Mouse (Mus musculus) forebrain, embryonic 16.5 days (tissue): Measurements from ENCODE around the gene Klhdc8b. TPM values are rescaled to one million over a fixed set of nuclear protein-coding genes. Genes with fewer than 3 reads are reported as not detected.

Experiments used
- ATAC-seq: fragments of 200-750 bp; cut with Nextera tagmentation; 2 replicates; pipeline ENCODE4 v1.8.0; 2017; ENCODE audit warnings: mild to moderate bottlenecking, moderate library complexity
- H3K27ac ChIP-seq: fragments of 300-500 bp; sonication (generic); 2 replicates; pipeline ENCODE4 v1.5.1; 2014; ENCODE audit warnings: low read length, control low read depth
- H3K27me3 ChIP-seq: fragments of 300-500 bp; sonication (generic); replicated peaks from 2 replicates; pipeline ENCODE4 v1.6.1; 2014; ENCODE audit warnings: low read length; ENCODE audit not compliant: control insufficient read depth, insufficient read depth
- H3K36me3 ChIP-seq: fragments of 300-500 bp; sonication (generic); 2 replicates; pipeline ENCODE4 v1.6.1; 2014; ENCODE audit not compliant: control insufficient read depth, insufficient read depth
- H3K4me1 ChIP-seq: fragments of 300-500 bp; sonication (generic); replicated peaks from 2 replicates; pipeline ENCODE4 v1.6.1; 2014; ENCODE audit warnings: low read length; ENCODE audit not compliant: control insufficient read depth, insufficient read depth
- H3K4me2 ChIP-seq: fragments of 300-500 bp; sonication (generic); 2 replicates; pipeline ENCODE4 v1.6.1; 2014; ENCODE audit warnings: mild to moderate bottlenecking, low read length, control low read depth
- H3K4me3 ChIP-seq: fragments of 300-500 bp; sonication (generic); replicated peaks from 2 replicates; pipeline ENCODE4 v1.5.1; 2014; ENCODE audit warnings: mild to moderate bottlenecking, low read length, control low read depth
- H3K9ac ChIP-seq: fragments of 300-500 bp; sonication (generic); replicated peaks from 2 replicates; pipeline ENCODE4 v1.6.1; 2014; ENCODE audit warnings: low read depth, low read length, control low read depth
- H3K9me3 ChIP-seq: fragments of 300-500 bp; sonication (generic); 2 replicates; pipeline ENCODE4 v1.6.1; 2016; ENCODE audit warnings: low read length; ENCODE audit not compliant: control insufficient read depth
- WGBS: fragments of 180-500 bp; shearing (Covaris S2); extraction: QIAGEN DNeasy Blood & Tissue Kit; methylation state at CpG from one replicate; pipeline ENCODE4 v1.1.7; 2014; 5-methylcytosine and 5-hydroxymethylcytosine counted together
- polyA plus RNA-seq: library from polyadenylated mRNA; unstranded; fragments of >200 nt; fragmentation: Nextera tagmentation; extraction: Ambion mirVana; gene quantifications from 2 replicates; pipeline ENCODE4 v1.2.1, GENCODE M21; 2015

Klhdc8b gene
- polyA plus RNA-seq, 1 experiment from 2014 or later: 55.6 TPM

DNA sequence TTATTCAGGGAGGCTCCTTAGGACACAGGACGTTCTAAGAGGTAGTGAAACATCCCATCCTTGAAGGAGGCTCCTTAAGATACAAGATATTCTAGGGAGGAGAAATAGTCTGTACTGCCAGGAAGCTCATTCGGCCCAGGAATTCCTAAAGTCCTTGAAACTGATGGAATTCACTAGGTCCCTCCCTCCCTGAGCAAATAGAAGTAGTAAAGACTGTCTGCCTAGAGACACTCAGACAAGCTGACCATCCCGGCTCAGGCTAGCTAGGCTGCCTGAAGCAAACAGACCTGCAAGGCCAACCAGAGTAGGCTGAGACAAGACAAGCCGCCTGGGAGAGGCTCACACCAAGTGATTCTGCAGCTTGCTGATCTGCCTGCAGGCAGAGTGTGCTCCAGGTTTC lies 8.5 kb upstream of the Klhdc8b start:
- 80% methylated on average over 4 of the region's 4 CpGs for WGBS
- H3K4me3 ChIP-seq: no peak overlapping the region
- no peaks in the 10 kb centered on the region for H3K27me3 ChIP-seq
- H3K4me1 ChIP-seq: no peaks in the 10 kb centered on the region
- H3K27ac ChIP-seq: no peak overlapping the region
- no peaks in the 10 kb centered on the region for H3K9me3 ChIP-seq
- no peak overlapping the region for H3K9ac ChIP-seq
- H3K4me2 ChIP-seq: no peak overlapping the region
- no peak for ATAC-seq
- H3K36me3 ChIP-seq: peaks cover 4% of the 10 kb centered on the region

DNA sequence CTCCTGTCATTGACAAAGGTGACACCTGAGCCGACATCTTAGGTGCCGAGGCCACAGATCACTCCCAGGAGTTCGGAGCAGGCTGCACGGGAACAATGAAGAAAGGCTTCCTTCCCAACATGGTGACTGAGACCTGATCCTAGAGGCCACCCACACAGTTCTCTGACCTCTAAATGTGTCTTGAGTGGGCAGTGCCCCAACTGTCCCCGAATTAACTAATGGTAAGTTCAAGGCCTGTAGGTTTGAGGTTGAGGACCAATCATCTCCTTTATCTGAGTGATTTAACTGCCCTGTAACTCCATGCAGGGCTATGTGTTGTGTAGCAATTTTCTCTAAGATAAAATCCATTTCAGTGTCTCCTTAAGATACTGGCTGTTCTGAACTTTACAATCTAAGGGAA lies 8.0 kb upstream of the Klhdc8b start:
- 72% methylated on average over 5 of the region's 5 CpGs for WGBS
- H3K4me2 ChIP-seq: no peak overlapping the region
- no peak overlapping the region for H3K27ac ChIP-seq

DNA sequence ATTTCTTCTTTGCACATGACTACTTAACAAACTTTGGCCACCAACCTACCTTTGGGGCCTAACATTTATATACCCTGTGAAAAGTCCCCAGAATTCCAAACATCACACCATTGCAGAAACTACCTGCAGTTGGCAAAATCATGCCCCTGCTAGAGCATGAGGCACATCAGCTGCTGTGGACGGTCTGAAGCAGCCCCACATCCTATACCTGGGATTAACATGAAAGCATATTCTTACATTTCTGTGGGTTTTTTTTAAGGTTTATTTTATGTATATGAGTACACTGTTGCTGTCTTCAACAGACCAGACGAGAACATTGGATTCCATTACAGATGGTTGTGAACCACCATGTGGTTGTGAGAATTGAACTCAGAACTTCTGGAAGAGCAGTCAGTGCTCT lies 4.8 kb upstream of the Klhdc8b start:
- no peak overlapping the region for H3K4me2 ChIP-seq
- peaks cover 9% of the 10 kb centered on the region for H3K4me1 ChIP-seq
- no peaks in the 10 kb centered on the region for H3K27me3 ChIP-seq
- WGBS: 94% methylated on average over 2 of the region's 2 CpGs
- no peak overlapping the region for H3K4me3 ChIP-seq
- ATAC-seq: no peak
- H3K27ac ChIP-seq: no peak overlapping the region
- H3K9me3 ChIP-seq: no peaks in the 10 kb centered on the region
- H3K36me3 ChIP-seq: peaks cover 15% of the 10 kb centered on the region
- no peak overlapping the region for H3K9ac ChIP-seq

More for the DNA sequence above, 8.0 kb upstream of the Klhdc8b start:
- H3K36me3 ChIP-seq: peaks cover 4% of the 10 kb centered on the region
- H3K9ac ChIP-seq: no peak overlapping the region
- H3K27me3 ChIP-seq: no peaks in the 10 kb centered on the region
- ATAC-seq: no peak
- H3K4me1 ChIP-seq: no peaks in the 10 kb centered on the region
- no peak overlapping the region for H3K4me3 ChIP-seq
- H3K9me3 ChIP-seq: no peaks in the 10 kb centered on the region

GRCm38 (mm10) chr9:108463713-108464112 lies 2.3 kb upstream of the Klhdc8b start:
- ATAC-seq: no peak
- Histone ChIP-seq H3K9ac (no peak overlapping the region), H3K27ac (no peak overlapping the region), H3K36me3 (peaks cover 15% of the 10 kb centered on the region), H3K4me3 (no peak overlapping the region), H3K9me3 (no peaks in the 10 kb centered on the region), H3K4me1 (peaks cover 15% of the 10 kb centered on the region), H3K27me3 (0 out of 2 replicates have a peak, but pooled peaks cover under 1% of the 10 kb centered on the region), H3K4me2 (no peak overlapping the region)
- WGBS: 97% methylated on average over 9 of the region's 9 CpGs

GRCm38 (mm10) chr9:108462192-108462591 lies 811 bp upstream of the Klhdc8b start:
- Histone ChIP-seq H3K27me3 (0 out of 2 replicates have a peak, but pooled peaks cover 2% of the 10 kb centered on the region), H3K9me3 (no peaks in the 10 kb centered on the region), H3K36me3 (peaks cover 15% of the 10 kb centered on the region), H3K27ac (no peak overlapping the region), H3K9ac (no peak overlapping the region), H3K4me2 (no peak overlapping the region), H3K4me3 (no peak overlapping the region), H3K4me1 (peaks cover 15% of the 10 kb centered on the region)
- WGBS: 92% methylated on average over 10 of the region's 10 CpGs
- ATAC-seq: no peak

DNA sequence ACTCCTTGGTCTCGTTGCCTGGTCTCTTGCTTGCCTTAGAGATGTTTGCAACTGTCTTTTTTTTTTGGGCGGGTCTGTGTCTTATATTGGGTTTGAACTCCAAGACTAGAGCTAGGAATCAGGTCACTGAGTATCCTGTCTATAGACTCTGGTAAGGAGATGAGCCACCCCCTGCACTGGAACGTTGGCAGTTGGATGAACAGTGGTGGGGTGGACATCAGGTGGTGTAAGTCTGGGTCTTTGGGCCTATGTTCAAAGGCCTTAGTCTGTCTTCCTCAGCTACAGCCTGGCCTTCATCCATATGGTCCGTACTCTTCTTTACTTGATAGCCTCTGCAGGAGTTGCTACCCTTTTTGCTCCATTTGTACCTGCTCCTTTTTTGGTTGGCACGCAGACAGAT lies 294 bp upstream of the Klhdc8b start:
- H3K27me3 ChIP-seq: 0 out of 2 replicates have a peak, but pooled peaks cover 2% of the 10 kb centered on the region
- peak overlapping the region; percentile 92 for H3K4me2 ChIP-seq
- no peaks in the 10 kb centered on the region for H3K9me3 ChIP-seq
- peak overlapping the region; percentile 95 for H3K4me3 ChIP-seq
- H3K4me1 ChIP-seq: peaks cover 15% of the 10 kb centered on the region
- no peak overlapping the region for H3K9ac ChIP-seq
- no peak overlapping the region for H3K27ac ChIP-seq
- peaks cover 15% of the 10 kb centered on the region for H3K36me3 ChIP-seq
- ATAC-seq: no peak
- 90% methylated on average over 5 of the region's 5 CpGs for WGBS

GRCm38 (mm10) chr9:108460319-108461178 lies 832 bp downstream of the Klhdc8b start, which contains the start of gene Ccdc71:
Gene Ccdc71, plus strand, starts transcription at chr9:108460527.
- 0 out of 2 replicates have a peak, but pooled peaks cover 2% of the 10 kb centered on the region for H3K27me3 ChIP-seq
- H3K36me3 ChIP-seq: peaks cover 15% of the 10 kb centered on the region

DNA sequence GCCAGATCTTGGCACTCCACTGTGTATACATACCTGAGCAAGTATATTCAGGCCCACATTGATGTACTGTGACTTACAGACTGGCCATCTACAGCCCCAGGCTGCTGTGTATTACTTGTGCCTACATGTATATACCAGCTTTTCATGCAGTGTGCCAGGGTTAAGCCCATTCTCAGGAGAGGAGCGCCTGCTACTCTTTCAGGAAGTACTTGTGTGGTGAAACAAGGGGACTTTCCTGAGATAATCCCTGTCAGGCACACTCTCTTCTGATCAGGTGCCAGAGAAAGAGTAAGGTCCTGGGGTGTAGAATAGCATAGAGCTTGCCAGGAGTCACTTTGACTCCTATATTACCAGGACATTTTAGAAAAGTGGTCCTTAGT lies 1.5 kb downstream of the Klhdc8b start:
- peaks cover 15% of the 10 kb centered on the region for H3K4me1 ChIP-seq
- H3K9me3 ChIP-seq: no peaks in the 10 kb centered on the region
- 0 out of 2 replicates have a peak, but pooled peaks cover 2% of the 10 kb centered on the region for H3K27me3 ChIP-seq
- peak overlapping the region; percentile 95 for H3K4me3 ChIP-seq
- peak overlapping the region; percentile 33; the same call in 1 of the 2 replicates for H3K27ac ChIP-seq
- peak overlapping the region; percentile 92 for H3K4me2 ChIP-seq
- no peak overlapping the region for H3K9ac ChIP-seq
- peak; percentile 11; the same call in 1 of the 2 replicates for ATAC-seq
- 97% methylated on average over 1 of the region's 1 CpGs for WGBS
- H3K36me3 ChIP-seq: peaks cover 11% of the 10 kb centered on the region

More at GRCm38 (mm10) chr9:108460319-108461178, 832 bp downstream of the Klhdc8b start, which contains the start of gene Ccdc71:
- 1% methylated on average over 52 of the region's 52 CpGs for WGBS
- H3K4me1 ChIP-seq: peaks cover 15% of the 10 kb centered on the region
- peak within 1 kb of the TSS; percentile 83 for H3K9ac ChIP-seq
- H3K4me2 ChIP-seq: peak within 1 kb of the TSS; percentile 92
- peak within 1 kb of the TSS; percentile 95 for H3K4me3 ChIP-seq
- H3K9me3 ChIP-seq: no peaks in the 10 kb centered on the region
- ATAC-seq: peak; percentile 91
- H3K27ac ChIP-seq: peak within 1 kb of the TSS; percentile 73

- H3K4me3 ChIP-seq: no peak overlapping the region
- no peaks in the 10 kb centered on the region for H3K36me3 ChIP-seq
- H3K9ac ChIP-seq: no peak overlapping the region
- H3K27ac ChIP-seq: no peak overlapping the region
- no peaks in the 10 kb centered on the region for H3K9me3 ChIP-seq
- no peak overlapping the region for H3K4me2 ChIP-seq
- H3K4me1 ChIP-seq: peaks cover 24% of the 10 kb centered on the region
- 85% methylated on average over 10 of the region's 10 CpGs for WGBS
- no peak for ATAC-seq
- H3K27me3 ChIP-seq: 0 out of 2 replicates have a peak, but pooled peaks cover 2% of the 10 kb centered on the region
Measured at GRCm38 (mm10) chr9:108456953-108457352, 4.4 kb downstream of the Klhdc8b start.
